Mouse (Mus musculus) cerebellum, postnatal 10 days (tissue): ENCODE measurements around the gene Dpep1.
A peak's percentile ranks its signal among the peaks of the same experiment; 100 is the strongest.

Experiments used
- DNase-seq, 2 experiments: peaks; one replicate each; pipeline ENCODE4 v3.0.0; 2021; ENCODE audit warnings: mixed read lengths in 2 of 2

The Dpep1 gene

DNA sequence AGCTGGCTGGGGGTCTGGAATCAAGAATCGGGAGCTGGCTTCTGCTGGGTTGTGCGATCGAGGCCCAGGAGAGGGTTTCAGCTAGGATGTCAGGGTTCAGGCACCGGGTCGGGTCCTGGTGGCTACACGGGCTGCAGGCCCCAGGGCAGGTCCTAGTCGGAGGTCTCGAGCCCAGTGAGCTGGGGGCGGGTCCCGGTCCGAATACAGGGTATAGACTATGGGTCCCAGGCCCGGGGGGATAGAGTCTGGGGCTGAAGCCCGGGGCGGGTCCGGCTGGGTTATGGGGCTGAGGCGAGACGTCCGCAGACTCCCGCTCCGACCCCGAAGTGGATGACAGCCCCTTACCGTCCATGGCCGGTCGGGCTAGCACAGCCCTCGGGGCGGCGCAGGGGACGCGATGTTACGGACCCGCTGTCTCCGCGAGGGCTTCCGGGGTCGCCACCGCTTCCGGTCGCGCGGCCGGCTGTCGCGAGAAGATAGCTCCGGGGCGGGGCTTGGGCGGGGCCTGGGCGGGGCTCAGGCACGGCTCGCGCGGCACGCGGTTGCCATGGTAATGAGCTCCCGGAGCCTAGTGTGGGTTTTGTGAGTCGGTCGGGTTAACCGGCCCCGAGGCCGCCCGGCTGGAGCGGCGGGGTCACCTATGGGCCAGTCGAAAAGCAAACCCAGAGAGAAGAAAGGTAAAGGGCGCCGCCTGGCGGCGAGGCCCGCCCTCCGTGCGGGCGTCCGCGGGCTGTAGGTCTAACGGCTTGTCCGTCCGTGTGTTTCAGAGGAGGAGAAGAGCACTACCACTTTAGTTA is 26.5 kb downstream of the Dpep1 start, which contains the start of the genes Chmp1a and Spata33:
Gene Chmp1a (minus strand): TSS at position 443 of the 797 bp plus-strand sequence.
Gene Spata33 (plus strand): TSS at position 512 of the 797 bp plus-strand sequence.
- DNase-seq = peak; percentile 96

DNA sequence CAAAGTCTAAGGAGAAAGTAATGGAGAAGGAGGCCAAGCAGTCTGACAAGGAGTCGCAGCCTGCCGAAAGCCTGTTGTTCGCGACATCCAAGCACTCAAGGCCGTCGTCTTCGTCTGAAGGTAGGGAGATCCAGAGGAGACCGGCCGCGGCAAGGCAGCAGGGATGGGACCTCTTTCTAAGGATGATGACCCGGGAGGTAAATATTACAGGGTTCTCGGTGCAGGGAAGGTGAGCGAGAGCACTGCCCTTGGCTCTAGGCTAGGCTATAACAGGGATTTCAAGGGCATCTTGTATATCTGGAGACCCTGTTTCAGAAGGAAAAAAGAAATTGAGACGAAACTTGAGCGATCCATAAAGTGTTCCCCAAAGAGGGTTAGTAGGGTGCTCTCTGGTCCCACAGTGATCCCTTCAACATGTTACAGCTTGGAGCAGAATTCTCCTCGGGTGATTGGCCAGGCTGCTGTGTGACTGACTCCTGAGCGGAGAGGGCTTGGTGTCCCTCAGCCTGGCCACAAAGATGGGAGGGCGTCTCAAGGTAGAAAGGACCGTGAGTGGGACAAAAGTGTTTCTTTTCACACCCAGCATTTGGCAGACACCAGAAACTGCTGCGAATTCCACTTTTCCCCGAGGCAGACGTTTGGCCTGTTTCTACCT is 27.2 kb downstream of the Dpep1 start:
- no peak for DNase-seq

DNA sequence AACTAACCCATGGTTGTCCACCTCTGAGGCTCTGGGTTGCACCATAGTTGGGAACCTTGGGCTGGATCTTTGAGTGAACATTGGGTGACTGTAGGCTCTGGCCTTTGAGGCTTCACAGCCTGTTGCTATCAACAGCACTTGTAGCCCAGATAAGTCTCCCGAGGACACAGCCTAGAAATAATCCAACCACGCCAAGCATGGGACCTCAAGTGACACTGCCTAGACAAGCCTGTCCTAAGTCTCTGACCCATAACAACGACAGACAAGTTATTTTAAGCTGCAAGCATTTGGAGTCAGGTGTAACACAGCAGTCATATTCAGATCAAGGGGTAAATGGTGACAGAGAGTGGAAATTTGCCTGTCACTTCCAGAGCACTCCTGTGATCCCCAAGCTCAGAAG is 29.4 kb downstream of the Dpep1 start:
- no peak for DNase-seq

- no peak for DNase-seq
These were observed 34.9 kb downstream of the Dpep1 start for GRCm38 (mm10) chr8:123220917-123221316.

GRCm38 (mm10) chr8:123224278-123225266 is 38.5 kb downstream of the Dpep1 start, which contains the start of gene Cdk10:
Gene Cdk10 (plus strand): TSS chr8:123224842.
- DNase-seq = peak; percentile 96

- DNase-seq = no peak
These were observed 42.4 kb downstream of the Dpep1 start for GRCm38 (mm10) chr8:123228416-123228815.

DNA sequence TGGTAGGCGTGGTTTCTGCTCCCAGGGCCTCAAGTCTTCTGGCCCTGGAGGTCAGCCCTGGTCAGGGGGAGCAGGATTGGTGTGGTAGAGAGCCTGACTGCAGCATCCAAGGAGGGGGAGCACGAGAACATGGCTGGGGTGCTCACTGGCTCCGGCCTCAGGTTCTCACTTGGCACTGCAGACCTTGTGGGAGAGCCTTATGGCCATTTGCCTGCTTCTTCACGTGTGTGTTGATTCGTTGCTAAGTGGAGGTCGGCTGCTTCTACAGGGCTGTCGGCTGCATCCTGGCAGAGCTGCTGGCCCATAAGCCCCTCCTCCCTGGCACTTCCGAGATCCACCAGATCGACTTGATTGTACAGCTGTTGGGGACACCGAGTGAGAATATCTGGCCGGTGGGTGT is 44.3 kb downstream of the Dpep1 start:
- DNase-seq = peak; percentile 60 to 61

- DNase-seq = peak; percentile 49 to 55
These were observed 45.7 kb downstream of the Dpep1 start for GRCm38 (mm10) chr8:123231742-123232141.

- no peak for DNase-seq
These were observed 46.5 kb downstream of the Dpep1 start for GRCm38 (mm10) chr8:123232553-123232952.

GRCm38 (mm10) chr8:123233300-123233699 is 47.3 kb downstream of the Dpep1 start:
- DNase-seq = peak; percentile 54 to 65

- DNase-seq = peak in 1 of 2 experiments; percentile 39
These were observed 47.7 kb downstream of the Dpep1 start for GRCm38 (mm10) chr8:123233760-123234159.

GRCm38 (mm10) chr8:123234918-123235519 is 49.0 kb downstream of the Dpep1 start:
- peak; percentile 75 to 78 for DNase-seq

GRCm38 (mm10) chr8:123235520-123236497 is 49.8 kb downstream of the Dpep1 start, which contains the start of gene Spata2l:
Gene Spata2l (minus strand): TSS chr8:123236233.
- peak; percentile 88 to 90 for DNase-seq

DNA sequence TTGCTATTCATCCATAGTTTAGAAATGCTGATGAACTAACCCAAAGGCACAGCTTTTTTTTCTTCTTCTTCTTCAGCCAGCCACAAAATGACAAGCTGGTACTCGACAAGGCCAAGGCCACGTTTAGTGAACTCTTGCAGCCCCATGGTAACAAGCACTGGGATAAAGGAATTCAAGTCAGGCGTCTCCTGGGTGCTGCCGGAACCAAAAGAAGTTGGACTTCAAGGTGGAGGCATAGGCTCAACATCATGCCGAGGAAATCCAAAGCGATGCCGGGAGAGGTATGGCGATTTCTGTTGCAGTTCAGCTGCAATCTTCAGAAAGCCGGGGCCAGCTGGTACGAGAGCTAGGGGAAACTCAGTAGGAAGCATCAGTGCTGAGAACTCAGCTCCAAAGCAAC is 53.4 kb downstream of the Dpep1 start:
- DNase-seq = no peak

DNA sequence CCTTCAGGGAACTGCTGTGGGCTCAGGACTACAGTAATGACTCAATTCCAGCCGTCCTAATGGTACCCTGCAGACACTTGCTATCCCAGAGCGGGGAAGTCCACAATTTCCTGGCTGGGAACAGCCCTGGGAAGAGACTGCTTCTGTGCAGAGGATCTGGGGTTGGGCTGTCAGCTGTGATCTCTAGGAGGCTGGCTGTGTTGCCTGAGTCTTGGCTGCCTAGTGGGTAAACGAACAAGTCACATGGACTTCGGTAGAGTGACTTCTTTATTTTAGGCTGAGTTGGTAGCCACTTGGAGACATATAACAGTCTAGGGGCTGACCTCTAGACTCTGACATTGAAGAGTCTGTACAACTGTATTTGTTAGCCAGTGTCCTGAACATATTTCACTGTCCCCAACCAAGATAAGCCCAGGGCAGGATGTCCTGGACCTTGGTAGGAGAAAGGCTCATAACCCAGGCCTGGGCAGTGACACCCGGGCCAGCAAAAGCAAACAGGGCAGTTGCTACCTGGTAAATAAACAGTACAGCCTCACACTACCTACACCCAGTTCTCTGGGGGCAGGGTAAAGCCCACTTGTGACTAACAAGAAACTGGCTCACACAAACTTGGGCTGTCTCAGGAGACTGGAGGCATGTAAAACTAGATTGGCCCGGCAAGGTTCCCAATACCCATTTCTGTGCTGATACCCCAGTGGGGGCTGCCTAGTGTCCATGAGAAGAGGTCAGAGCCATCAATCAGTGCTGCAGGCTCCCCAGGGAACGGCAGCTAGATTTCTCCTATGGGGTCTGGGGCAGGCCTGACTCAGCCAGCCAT is 56.3 kb downstream of the Dpep1 start:
- no peak for DNase-seq

DNA sequence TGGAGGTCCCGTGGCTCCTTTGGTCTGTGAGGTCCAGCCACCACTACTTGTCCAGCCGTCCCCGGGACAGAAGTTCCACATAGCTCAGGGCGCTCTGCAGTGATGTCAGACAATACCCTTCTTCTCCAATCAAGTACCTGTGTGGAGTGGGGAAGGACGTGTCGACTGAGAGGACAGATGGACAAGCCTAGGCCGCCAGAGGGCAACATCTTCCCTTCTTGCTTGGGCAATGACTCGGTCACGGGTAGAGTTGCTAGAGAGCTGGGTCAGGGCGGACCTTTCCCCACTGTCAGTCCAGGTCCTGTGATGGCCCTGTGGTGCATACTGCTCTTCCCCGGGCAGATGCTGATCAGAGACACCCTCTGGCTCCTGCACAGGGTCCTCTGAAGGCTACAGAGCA is 57.0 kb downstream of the Dpep1 start:
- DNase-seq = no peak

DNA sequence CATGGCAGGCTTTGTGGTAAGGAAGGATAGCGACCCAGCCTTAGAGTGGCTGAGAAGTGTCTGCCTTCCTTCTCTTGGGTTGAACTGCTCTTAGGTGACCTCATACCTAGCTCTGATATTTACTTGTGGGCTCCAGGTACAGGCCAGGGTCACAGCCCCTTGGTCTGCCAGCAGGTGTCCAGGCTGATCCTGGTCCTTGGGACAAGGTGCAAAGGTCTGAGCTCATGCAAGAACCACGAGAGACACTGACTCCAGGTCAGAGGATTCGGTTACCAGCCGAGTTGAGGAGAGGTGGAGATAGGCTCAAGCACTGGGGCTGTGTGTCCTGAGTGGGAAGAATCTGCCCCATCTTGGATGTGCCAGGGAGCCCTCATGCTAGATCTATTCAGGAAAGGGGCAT is 58.3 kb downstream of the Dpep1 start:
- DNase-seq = no peak

DNA sequence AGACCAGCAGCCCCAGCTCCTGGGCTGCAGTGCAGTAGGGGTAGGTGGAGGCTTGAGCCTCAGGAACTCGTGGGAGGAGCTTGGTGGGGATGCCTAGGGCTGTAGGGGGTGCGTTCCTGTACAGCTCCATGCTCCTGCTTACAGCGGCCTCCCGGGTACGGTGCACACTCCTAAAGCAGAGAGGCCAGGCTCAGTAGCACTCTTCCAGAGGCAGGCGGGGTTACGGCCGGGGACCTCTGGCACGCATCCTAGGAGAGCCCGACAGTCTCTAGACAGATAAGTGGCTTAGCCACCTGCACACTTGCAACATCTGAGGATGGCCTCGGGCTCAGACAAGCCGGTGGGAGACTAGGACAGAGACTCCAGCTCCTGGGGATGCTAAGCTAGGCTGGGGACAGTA is 59.5 kb downstream of the Dpep1 start:
- DNase-seq = no peak

DNA sequence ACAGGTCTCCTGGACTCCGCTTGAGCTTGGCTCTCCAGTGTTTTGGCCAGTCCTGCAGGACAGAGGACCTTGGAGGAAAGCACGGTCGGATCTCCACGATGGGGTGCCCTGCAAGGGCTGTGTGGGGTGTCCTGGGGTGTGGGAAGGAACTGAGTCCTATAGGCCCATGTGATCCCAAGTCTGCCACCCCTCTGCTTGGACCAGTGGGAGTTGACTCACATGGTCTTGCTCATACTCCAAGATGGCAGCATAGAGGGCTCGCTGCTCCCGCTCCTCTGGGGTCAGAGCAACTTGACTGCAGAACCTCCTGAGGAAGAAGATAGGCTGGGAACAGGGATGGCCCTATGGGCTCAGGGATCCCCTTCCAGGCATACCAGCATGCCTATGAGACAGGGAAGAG is 61.7 kb downstream of the Dpep1 start:
- DNase-seq = no peak

GRCm38 (mm10) chr8:123248596-123248995 is 62.6 kb downstream of the Dpep1 start:
- no peak for DNase-seq
